Mouse (Mus musculus): ENCODE data around the gene Ppil2. TPM values are rescaled to one million over a fixed set of nuclear protein-coding genes. Genes with fewer than 3 reads are reported as not detected.

The Ppil2 gene
- polyA plus RNA-seq, 1 experiment from 2014 or later: 82.2 TPM

DNA sequence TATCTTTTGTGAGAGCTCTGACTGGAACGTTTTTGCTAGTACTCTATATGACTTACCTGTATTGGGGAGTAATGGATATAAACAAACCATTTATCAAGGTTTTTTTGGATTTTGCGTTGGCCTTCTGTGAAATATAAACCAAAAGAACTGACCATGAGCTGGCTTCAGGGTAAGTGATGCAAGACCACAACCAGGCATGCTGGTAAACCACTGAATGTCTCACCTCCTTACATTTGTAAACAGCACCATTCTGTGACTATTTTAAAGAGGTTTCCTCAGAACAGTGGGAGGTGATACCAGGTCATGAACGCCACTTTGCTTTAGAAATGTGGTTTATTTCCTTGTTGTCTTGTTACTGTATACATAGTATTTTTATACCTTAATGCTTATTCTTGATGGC is 24.8 kb downstream of the Ppil2 start:
- Histone ChIP-seq H3K4me2 (replicated peaks; ENCODE audit: low read depth, low read length) (no peak overlapping the region), H3K27me3 (replicated peaks; ENCODE audit: insufficient read depth, low read length) (no peaks in the 10 kb centered on the region), H3K36me3 (ENCODE audit: insufficient read depth, low read length) (peaks cover 33% of the 10 kb centered on the region), H3K4me1 (ENCODE audit: insufficient read depth, low read depth, low read length) (no peaks in the 10 kb centered on the region), H3K9me3 (ENCODE audit: low read length) (no peaks in the 10 kb centered on the region), H3K27ac (ENCODE audit: low read length) (peak overlapping the region; percentile 49), H3K4me3 (ENCODE audit: low read depth, low read length) (no peak overlapping the region), H3K9ac (replicated peaks; ENCODE audit: low read depth) (no peak overlapping the region)
- DNase-seq (ENCODE audit: low spot score) (no peak), ATAC-seq (no peak)
- no peak for TF ChIP-seq EP300 (IDR thresholded peaks at IDR 0.05)
- TF ChIP-seq CTCF (IDR thresholded peaks at IDR 0.05): no peak
- 69% methylated on average over 3 of the region's 3 CpGs for WGBS

DNA sequence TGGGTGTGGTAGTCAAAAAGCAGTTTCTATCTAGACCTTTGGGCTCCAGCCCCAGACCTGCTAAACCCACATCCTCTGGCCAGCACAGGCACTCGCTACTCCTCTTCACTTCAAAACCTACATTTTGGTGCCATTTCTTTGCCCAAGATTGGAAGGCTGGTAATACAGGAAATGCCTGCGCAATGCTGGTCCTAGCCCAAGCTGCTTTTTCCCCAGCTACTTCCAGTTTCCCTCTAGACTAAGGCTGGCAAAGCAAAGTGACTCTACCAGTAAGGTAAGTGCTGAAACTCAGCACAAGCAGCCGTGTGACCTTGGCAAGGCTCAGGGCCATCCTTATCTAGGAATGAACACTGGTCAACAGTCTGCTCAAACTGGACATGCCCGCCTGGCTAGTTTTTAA is 25.4 kb downstream of the Ppil2 start:
- DNase-seq (ENCODE audit: low spot score) (peak; percentile 52), ATAC-seq (peak; percentile 68)
- Histone ChIP-seq H3K4me2 (replicated peaks; ENCODE audit: low read depth, low read length) (no peak overlapping the region), H3K4me1 (ENCODE audit: insufficient read depth, low read depth, low read length) (no peaks in the 10 kb centered on the region), H3K27me3 (replicated peaks; ENCODE audit: insufficient read depth, low read length) (no peaks in the 10 kb centered on the region), H3K27ac (ENCODE audit: low read length) (peak overlapping the region; percentile 49), H3K9ac (replicated peaks; ENCODE audit: low read depth) (no peak overlapping the region), H3K36me3 (ENCODE audit: insufficient read depth, low read length) (peaks cover 29% of the 10 kb centered on the region), H3K9me3 (ENCODE audit: low read length) (no peaks in the 10 kb centered on the region), H3K4me3 (ENCODE audit: low read depth, low read length) (no peak overlapping the region)
- no peak for TF ChIP-seq CTCF (IDR thresholded peaks at IDR 0.05)
- no peak for TF ChIP-seq EP300 (IDR thresholded peaks at IDR 0.05)
- WGBS: 64% methylated on average over 4 of the region's 4 CpGs

DNA sequence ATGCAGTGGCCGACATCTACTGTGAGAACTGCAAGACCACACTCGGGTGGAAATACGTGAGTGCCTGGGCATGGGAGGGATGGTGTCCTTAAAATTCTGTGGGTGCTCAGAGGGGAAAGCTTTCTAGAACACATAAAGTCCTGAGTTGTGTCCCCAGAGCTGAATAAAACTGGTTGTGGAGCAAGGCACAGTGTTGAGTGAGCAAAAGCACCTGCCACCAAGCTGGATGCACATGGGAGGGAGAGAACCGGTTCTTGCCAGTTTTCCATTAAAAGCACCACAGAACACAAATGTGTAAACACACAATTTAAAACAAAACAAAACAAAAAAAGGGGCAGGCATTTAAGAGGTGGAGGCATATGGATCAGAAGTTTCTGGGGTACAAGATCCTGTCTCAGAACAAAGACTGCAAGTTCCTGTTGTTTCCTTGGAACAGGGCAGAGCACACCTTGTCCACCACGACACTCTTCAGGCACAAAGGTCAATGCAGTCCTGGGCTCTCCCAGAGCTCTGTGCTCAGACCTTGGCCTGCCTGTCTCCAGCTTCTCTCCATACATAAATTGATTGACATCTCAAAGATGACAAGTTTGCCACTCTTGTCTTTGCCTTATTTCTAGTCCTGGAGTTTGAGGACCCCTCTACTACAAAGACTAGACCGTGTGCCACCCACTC is 28.8 kb downstream of the Ppil2 start:
- peak; percentile 64 for DNase-seq (ENCODE audit: low spot score)
- Histone ChIP-seq H3K27ac (ENCODE audit: low read length) (no peak overlapping the region), H3K9me3 (ENCODE audit: low read length) (no peaks in the 10 kb centered on the region), H3K36me3 (ENCODE audit: insufficient read depth, low read length) (0 out of 2 replicates have a peak, but pooled peaks cover 11% of the 10 kb centered on the region), H3K9ac (replicated peaks; ENCODE audit: low read depth) (no peak overlapping the region), H3K4me2 (replicated peaks; ENCODE audit: low read depth, low read length) (no peak overlapping the region), H3K4me3 (ENCODE audit: low read depth, low read length) (no peak overlapping the region), H3K27me3 (replicated peaks; ENCODE audit: insufficient read depth, low read length) (no peaks in the 10 kb centered on the region), H3K4me1 (ENCODE audit: insufficient read depth, low read depth, low read length) (no peaks in the 10 kb centered on the region)
- peak; percentile 51 for ATAC-seq
- WGBS: 67% methylated on average over 6 of the region's 6 CpGs
- no peak for TF ChIP-seq CTCF (IDR thresholded peaks at IDR 0.05)
- peak; percentile 44; the same call in 1 of the 2 replicates for TF ChIP-seq EP300 (IDR thresholded peaks at IDR 0.05)

DNA sequence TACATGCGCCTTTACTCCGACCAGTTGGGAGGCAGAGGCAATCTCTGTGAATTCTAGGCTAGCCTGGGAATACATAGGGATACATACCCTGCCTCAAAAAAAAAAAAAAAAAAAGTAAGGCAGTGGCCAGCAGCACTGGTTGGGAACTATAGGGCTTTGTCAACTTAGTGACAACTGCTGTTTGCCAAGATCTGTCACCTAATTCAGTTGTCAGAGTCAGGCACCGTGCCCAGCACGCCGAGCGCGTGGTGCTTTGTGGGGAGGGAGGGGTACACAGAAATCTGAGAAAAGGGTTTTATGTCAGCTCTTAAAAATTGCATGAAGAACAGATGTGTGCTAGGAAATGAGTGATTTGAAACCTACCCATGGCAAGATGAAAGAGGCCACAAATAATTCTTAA is 33.0 kb downstream of the Ppil2 start:
- H3K27me3 ChIP-seq (replicated peaks; ENCODE audit: insufficient read depth, low read length): no peaks in the 10 kb centered on the region
- 0 out of 2 replicates have a peak, but pooled peaks have one; percentile 14 for TF ChIP-seq EP300 (IDR thresholded peaks at IDR 0.05)
- no peak for TF ChIP-seq CTCF (IDR thresholded peaks at IDR 0.05)
- DNase-seq (ENCODE audit: low spot score): peak; percentile 80
- H3K4me2 ChIP-seq (replicated peaks; ENCODE audit: low read depth, low read length): no peak overlapping the region
- no peaks in the 10 kb centered on the region for H3K36me3 ChIP-seq (ENCODE audit: insufficient read depth, low read length)
- no peaks in the 10 kb centered on the region for H3K9me3 ChIP-seq (ENCODE audit: low read length)
- no peaks in the 10 kb centered on the region for H3K4me1 ChIP-seq (ENCODE audit: insufficient read depth, low read depth, low read length)
- no peak overlapping the region for H3K27ac ChIP-seq (ENCODE audit: low read length)
- 67% methylated on average over 7 of the region's 7 CpGs for WGBS
- H3K4me3 ChIP-seq (ENCODE audit: low read depth, low read length): no peak overlapping the region
- no peak overlapping the region for H3K9ac ChIP-seq (replicated peaks; ENCODE audit: low read depth)
- ATAC-seq: peak; percentile 75

DNA sequence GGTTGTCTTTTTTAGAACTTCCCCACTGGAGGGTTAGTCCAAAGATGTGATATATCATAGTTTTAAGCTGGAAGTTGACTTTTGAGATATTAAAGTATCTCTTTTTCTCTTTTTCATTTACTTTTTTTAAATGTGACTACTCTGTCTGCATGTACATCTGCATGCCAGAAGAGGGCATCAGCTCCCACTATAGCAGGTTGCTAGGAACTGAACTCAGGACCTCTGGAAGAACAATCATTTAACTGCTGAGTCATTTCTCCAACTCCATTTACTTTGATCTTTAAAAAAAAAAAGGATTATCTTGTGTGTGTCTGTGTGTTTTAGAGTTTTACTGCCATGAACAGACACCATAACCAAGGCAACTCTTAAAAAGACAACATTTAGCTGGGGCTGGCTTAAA is 34.2 kb downstream of the Ppil2 start:
- Histone ChIP-seq H3K36me3 (ENCODE audit: insufficient read depth, low read length) (no peaks in the 10 kb centered on the region), H3K9ac (replicated peaks; ENCODE audit: low read depth) (no peak overlapping the region), H3K4me1 (ENCODE audit: insufficient read depth, low read depth, low read length) (no peaks in the 10 kb centered on the region), H3K27me3 (replicated peaks; ENCODE audit: insufficient read depth, low read length) (no peaks in the 10 kb centered on the region), H3K9me3 (ENCODE audit: low read length) (no peaks in the 10 kb centered on the region), H3K4me3 (ENCODE audit: low read depth, low read length) (no peak overlapping the region), H3K4me2 (replicated peaks; ENCODE audit: low read depth, low read length) (no peak overlapping the region), H3K27ac (ENCODE audit: low read length) (no peak overlapping the region)
- TF ChIP-seq EP300 (IDR thresholded peaks at IDR 0.05) (no peak), CTCF (IDR thresholded peaks at IDR 0.05) (no peak)
- ATAC-seq (no peak), DNase-seq (ENCODE audit: low spot score) (no peak)

DNA sequence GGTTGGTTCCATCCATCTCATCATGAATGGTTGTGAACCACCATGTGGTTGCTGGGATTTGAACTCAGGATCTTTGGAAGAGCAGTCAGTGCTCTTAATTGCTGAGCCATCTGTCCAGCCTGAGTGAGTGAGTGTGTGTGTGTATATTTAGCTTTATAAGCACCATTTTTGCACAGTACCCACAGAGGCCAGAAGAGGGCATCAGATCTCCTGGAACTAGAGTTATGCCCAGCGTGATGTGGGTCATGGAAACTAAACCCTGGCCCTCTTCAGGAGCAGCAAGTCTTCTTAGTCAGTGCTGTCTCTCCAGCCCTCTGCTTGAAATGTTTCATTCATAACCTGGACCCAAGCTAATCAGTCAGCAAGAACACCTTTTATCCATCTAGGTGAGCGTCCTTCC is 34.8 kb downstream of the Ppil2 start:
- Histone ChIP-seq H3K4me2 (replicated peaks; ENCODE audit: low read depth, low read length) (no peak overlapping the region), H3K27me3 (replicated peaks; ENCODE audit: insufficient read depth, low read length) (no peaks in the 10 kb centered on the region), H3K27ac (ENCODE audit: low read length) (no peak overlapping the region), H3K4me1 (ENCODE audit: insufficient read depth, low read depth, low read length) (no peaks in the 10 kb centered on the region), H3K9me3 (ENCODE audit: low read length) (no peaks in the 10 kb centered on the region), H3K36me3 (ENCODE audit: insufficient read depth, low read length) (no peaks in the 10 kb centered on the region), H3K9ac (replicated peaks; ENCODE audit: low read depth) (no peak overlapping the region), H3K4me3 (ENCODE audit: low read depth, low read length) (no peak overlapping the region)
- 97% methylated on average over 2 of the region's 2 CpGs for WGBS
- peak; percentile 20; the same call in 1 of the 2 replicates for TF ChIP-seq CTCF (IDR thresholded peaks at IDR 0.05)
- no peak for TF ChIP-seq EP300 (IDR thresholded peaks at IDR 0.05)
- DNase-seq (ENCODE audit: low spot score): no peak
- ATAC-seq: no peak

Data from lung, postnatal 0 days (tissue).